Mouse (Mus musculus) monocyte, adult 2 months (primary cell): Measurements from ENCODE around the gene Nr4a1.

ENCODE experiments used
- DNase-seq, 2 experiments: peaks; one replicate each; pipeline ENCODE4 v3.0.0; 2022; ENCODE audit warnings: low spot score in 2 of 2, low read depth in 1 of 2

The Nr4a1 gene

DNA sequence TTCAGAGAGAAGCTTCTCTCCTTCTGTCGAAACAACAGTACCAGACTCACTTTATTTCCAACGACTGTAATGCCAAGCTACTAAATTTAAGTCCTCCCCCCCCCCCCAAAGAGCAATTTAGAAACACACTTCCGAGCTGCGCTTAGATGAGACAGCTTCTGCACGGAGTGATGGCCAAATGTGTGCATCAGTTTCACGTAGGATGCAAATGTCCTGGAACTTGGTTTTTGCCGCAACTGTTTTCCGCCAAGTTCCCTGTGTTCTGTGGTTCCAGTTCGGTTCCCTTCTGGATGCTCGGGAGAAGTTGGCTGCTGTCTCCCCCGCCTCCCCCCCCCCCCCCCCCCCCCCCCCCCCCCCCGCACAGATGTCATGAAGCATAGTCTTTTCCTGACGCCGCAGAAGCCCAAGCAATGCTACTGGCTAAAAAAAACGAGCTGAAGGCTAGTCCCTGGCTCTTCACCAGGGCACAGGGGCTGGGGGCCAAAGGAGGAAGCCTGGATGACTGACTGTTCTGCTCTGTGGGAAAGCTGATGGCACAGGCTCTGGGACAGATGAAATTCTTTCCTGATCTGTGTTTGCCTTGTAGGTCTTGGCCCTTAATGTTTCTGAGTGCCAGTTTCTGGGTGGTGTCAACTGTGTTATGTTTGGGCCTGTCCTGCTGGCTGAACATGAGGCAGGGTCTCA lies 57.2 kb downstream of the Nr4a1 start:
- DNase-seq = no peak

DNA sequence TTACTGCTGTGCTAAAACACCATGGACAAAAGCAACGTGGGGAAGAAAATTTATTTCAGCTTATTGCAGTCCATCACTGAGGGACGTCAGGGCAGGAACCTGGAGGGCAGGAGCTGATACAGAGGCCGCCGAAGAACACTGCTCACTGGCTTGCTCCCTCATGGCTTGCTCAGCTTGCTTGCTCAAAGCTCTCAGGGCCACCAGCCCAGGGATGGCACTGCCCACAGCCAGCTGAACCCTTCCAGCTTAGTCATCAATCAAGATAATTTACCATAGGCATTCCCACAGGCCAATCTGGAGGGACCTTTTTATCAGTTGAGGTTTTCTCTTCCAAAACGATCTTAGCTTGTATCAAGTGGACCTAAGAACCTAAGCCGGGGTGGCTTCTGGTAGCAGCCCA lies 57.9 kb downstream of the Nr4a1 start:
- no peak for DNase-seq

GRCm38 (mm10) chr15:101315378-101315777 lies 61.3 kb downstream of the Nr4a1 start:
- DNase-seq = no peak

DNA sequence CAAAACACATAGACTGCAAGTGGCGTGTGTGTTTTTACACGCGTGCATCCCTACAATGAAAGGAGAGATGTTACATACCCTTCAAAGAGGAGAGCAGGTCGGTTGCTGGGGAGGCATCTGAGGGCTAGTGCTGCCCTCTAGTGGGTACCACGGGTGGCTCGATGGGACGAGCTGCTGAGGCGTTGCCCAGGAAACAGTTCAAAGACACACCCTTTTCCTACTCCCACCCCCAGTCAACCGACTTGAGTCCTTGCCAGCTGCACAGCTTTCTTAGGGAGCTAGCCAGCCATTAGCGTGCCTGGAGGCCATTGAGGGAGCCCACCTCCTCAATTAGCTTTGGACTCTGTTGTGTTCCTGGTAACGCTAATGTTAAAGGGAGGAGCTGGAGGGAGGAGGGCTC lies 61.8 kb downstream of the Nr4a1 start:
- peak; percentile 81 to 84 for DNase-seq

DNA sequence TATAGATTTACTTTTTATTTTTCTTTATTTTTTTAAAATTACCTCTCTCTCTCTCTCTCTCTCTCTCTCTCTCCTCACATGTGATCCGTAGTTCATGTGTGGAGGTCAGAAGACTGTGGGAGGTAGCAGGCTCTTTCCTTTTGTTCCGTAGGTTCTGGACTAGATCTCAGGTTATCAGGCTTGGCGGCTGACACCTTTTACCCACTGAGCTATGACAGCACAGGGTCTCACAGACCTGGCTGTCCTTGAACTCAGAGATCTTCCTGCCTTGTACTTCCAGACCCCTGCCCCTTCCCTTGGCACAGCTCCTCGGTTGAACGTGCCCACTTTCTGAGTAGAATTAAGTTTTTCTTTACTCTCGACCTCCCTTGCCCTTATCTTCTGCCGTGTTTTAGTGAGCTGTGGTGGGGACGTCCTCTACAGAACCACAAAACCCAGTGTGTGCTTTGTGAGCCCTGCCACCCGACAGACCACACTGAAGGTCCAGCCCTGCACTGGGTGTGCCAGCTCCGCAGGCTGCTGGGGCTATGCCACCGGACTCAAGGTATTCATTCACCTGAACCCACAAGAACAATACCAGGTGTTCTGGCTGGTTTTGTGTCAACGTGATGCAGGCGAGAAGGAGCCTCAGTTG lies 62.3 kb downstream of the Nr4a1 start:
- no peak for DNase-seq

DNA sequence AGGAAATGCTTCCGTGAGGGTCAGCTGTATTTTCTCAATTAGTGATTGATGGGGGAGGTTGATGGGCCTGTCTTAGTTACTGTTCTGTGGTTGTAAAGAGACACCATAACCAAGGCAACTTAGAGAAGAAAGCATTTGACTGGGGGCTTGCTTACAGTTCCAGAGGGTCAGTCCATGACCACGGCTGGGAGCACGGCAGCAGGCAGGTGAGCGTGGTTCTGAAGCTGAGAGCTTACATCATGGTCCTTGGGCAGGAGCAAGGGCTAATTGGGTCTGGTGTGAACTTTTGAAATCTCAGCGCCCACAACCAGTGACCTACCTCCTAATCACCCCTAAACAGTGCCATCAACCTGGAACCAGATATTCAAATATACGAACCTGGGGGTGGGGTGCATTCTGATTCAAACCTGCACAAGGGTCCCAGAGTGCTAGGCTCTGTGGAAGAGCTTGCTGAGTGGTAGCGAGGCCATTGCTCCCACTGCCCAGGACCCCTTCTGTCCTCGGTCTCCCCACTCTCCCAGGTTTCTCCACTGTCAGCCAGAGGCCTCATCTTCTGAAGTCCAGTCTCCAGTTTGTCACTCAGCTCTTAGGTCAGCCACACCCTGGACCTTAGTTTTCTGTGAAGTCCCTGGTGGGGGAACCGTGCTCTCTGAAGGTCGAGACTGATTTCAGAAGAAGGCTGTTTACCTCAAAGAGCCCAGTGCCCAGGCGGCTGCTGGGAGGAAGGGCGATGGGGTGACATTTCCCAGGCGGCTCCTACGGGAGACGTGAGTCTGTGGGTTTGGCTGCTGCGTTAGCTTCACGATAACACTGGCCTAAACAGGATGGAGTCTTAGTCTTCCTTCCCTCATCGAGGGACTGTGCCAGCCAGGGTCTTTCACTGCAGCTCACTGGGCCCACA lies 63.1 kb downstream of the Nr4a1 start:
- DNase-seq = no peak

DNA sequence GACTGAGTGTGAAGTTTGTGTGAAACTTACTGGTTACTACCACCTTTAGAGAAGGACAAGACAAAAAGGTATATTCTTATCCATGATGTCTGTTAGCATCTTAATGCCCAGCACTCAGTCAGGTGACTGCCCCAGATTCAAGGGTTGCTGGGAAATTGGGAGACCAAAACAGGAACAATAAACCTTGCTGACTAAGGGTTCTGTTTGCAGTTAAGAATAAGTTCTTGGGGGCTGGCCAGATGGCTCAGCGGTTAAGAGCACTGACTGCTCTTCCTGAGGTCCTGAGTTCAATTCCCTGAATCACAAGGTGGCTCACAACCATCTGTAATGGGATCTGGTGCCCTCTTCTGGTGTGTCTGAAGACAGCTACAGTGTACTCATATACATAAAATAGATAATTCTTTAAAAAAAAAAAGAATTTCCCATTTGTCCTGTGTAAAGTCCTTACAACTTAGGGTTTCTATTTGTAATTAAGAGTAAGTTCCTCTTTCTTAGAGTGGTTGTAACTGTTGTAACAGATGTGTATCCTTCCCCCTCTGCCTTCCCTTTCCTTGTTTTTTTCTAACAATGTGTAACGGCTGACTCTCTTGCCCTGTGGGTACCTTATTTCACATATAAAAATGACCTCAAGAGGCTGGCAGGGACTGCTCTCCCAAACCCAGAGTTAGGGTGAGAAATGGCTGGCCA lies 63.9 kb downstream of the Nr4a1 start:
- peak in 1 of 2 experiments; percentile 45 for DNase-seq

GRCm38 (mm10) chr15:101318889-101319765 lies 65.1 kb downstream of the Nr4a1 start:
- no peak for DNase-seq

- no peak for DNase-seq
These were observed 66.0 kb downstream of the Nr4a1 start for GRCm38 (mm10) chr15:101320010-101320617.

GRCm38 (mm10) chr15:101320618-101321041 lies 66.6 kb downstream of the Nr4a1 start:
- no peak for DNase-seq

GRCm38 (mm10) chr15:101321126-101321525 lies 67.1 kb downstream of the Nr4a1 start:
- DNase-seq = no peak

DNA sequence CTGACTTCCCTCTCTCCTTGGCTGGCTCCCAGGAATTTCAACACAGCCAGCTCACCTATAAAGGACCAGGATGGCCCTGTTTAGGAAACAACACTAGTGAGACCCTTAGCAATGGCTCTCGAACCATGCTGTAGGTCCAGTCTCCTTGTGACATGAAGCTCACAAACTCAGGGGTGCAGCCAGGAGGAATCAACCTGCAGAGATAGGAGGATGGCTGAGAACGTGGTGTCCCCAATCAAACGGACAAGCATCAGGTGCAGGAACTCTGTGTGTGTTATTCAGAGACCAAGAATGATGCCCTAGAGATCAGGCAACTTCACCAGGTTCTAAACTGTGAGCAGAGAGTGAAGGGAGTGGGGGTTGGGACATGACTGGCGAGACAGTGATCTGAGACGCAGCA lies 68.0 kb downstream of the Nr4a1 start:
- DNase-seq = no peak

DNA sequence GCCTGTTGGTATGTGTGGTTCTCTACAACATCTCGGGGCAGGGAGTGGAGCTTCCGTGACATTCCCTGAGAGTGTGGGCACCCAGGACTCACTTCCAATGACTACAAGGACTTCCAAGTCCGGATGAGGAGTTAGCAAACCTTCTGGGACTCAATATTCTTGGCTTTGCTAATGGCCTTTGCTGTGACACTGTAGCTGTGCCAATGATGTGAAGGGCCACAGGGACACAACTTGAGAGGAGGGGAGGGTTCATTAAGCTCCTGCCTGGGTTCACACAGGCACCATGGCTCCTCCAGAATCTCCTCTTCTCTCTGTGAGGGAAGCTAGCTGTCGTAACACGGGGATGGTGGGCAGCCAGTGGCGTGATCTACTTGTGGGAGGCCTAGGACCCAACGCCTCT lies 68.6 kb downstream of the Nr4a1 start:
- DNase-seq = no peak

GRCm38 (mm10) chr15:101323511-101323910 lies 69.4 kb downstream of the Nr4a1 start:
- DNase-seq = no peak
